ENCODE assay signal across 20 mouse cellular contexts in the genomic region with DNA sequence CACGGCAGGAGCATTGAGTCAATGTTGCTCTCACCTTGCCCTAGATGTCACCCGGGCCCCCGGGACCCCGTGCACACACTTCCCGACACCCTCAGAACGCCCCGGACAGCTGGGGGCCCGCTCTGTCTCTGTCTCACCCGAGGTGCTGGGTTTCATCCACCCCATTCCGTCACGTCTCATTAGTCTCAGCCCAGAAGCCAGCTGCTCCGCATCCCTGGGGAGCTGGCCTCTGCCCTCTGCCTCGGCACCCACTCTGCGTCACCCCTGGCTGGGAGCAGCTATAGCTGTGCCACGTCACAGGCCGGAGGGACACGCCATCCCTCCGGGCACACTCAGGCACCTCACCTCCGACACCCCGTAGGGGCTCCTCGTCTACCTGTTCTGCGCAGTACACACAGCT. TPM values are rescaled to one million over a fixed set of nuclear protein-coding genes. Genes with fewer than 3 reads are reported as not detected.
A peak's percentile ranks its signal among the peaks of the same experiment; 100 is the strongest.
DNase-seq lines count a peak whose midpoint lies in the region; ATAC-seq and TF ChIP-seq lines count a peak whose summit lies in the region.
"Had no signal": no experiment of that assay in that cellular context is flagged by ENCODE, and none has a peak within 500 bp of the region (broad histone marks: within the 10 kb centered on the region; RNA-seq: fewer than 3 reads in every experiment).

No protein-coding gene starts in this region.

- TF ChIP-seq CTCF in hindbrain, postnatal 0 days (IDR thresholded peaks at IDR 0.05; ENCODE audit: low read depth): no peak

- H3K4me3 ChIP-seq in hindbrain, embryonic 10.5 days: no peak overlapping the region
- no peak overlapping the region for H3K4me3 ChIP-seq in hindbrain, postnatal 0 days (ENCODE audit: low read length)
- no peak overlapping the region for H3K4me3 ChIP-seq in neural tube, embryonic 15.5 days (replicated peaks)
- H3K4me3 ChIP-seq: forebrain, embryonic 15.5 days; lung, embryonic 15.5 days; myocyte had no signal

- H3K36me3 ChIP-seq in hindbrain, embryonic 10.5 days: no peaks in the 10 kb centered on the region
- H3K36me3 ChIP-seq in hindbrain, postnatal 0 days (ENCODE audit: insufficient read depth, low read length): no peaks in the 10 kb centered on the region
- H3K36me3 ChIP-seq in neural tube, embryonic 15.5 days: no peaks in the 10 kb centered on the region
- H3K36me3 ChIP-seq: forebrain, embryonic 15.5 days; lung, embryonic 15.5 days had no signal

- no peak for ATAC-seq in hindbrain, postnatal 0 days
- no peak for ATAC-seq in neural tube, embryonic 15.5 days (ENCODE audit: low FRiP score)
- no peak for ATAC-seq in frontal cortex, adult (ENCODE audit: low TSS enrichment)
- ATAC-seq: forebrain, embryonic 15.5 days; Patski had no signal

- H3K27ac ChIP-seq in hindbrain, embryonic 10.5 days: peak overlapping the region; percentile 83
- H3K27ac ChIP-seq in hindbrain, postnatal 0 days: no peak overlapping the region
- H3K27ac ChIP-seq in neural tube, embryonic 15.5 days (replicated peaks): no peak overlapping the region
- H3K27ac ChIP-seq: forebrain, embryonic 15.5 days; liver, embryonic 14.5 days; lung, embryonic 15.5 days had no signal

- 72% methylated on average over 22 of the region's 22 CpGs for WGBS in hindbrain, embryonic 10.5 days
- WGBS in hindbrain, postnatal 0 days: 56% methylated on average over 22 of the region's 22 CpGs
- 58% methylated on average over 22 of the region's 22 CpGs for WGBS in neural tube, embryonic 15.5 days

- H3K9me3 ChIP-seq in hindbrain, embryonic 10.5 days: no peaks in the 10 kb centered on the region
- H3K9me3 ChIP-seq in hindbrain, postnatal 0 days (ENCODE audit: low read length): no peaks in the 10 kb centered on the region
- no peaks in the 10 kb centered on the region for H3K9me3 ChIP-seq in neural tube, embryonic 15.5 days (replicated peaks)
- H3K9me3 ChIP-seq: forebrain, embryonic 15.5 days; lung, embryonic 15.5 days had no signal

- peak; percentile 36 for DNase-seq in hindbrain, embryonic 10.5 days (ENCODE audit: low spot score)
- DNase-seq in hindbrain, postnatal 0 days (ENCODE audit: low spot score): no peak
- DNase-seq in 3134 (ENCODE audit: extremely low read depth, insufficient read length, low spot score) (peak; percentile 77), MN1 (ENCODE audit: low spot score) (peak; percentile 72)
- no peak for DNase-seq in cerebellum, adult 11-12 months
- DNase-seq: adrenal gland, postnatal 10 days; heart, postnatal 10 days; kidney, adult 18-20 months; kidney, postnatal 10 days; lung, postnatal 4 days; thymus, postnatal 4 days had no signal

- H3K4me1 ChIP-seq in hindbrain, embryonic 10.5 days (replicated peaks): peaks cover 90% of the 10 kb centered on the region
- H3K4me1 ChIP-seq in hindbrain, postnatal 0 days (ENCODE audit: insufficient read depth, low read length): peaks cover 19% of the 10 kb centered on the region
- H3K4me1 ChIP-seq in neural tube, embryonic 15.5 days: peaks cover 40% of the 10 kb centered on the region
- H3K4me1 ChIP-seq: lung, embryonic 15.5 days had no signal

- H3K9ac ChIP-seq in hindbrain, postnatal 0 days (replicated peaks; ENCODE audit: low read length): no peak overlapping the region
- 0 out of 2 replicates have a peak overlapping the region, but pooled peaks have one; percentile 6 for H3K9ac ChIP-seq in neural tube, embryonic 15.5 days (replicated peaks)
- H3K9ac ChIP-seq: forebrain, embryonic 15.5 days; liver, embryonic 14.5 days; lung, embryonic 15.5 days had no signal

- H3K27me3 ChIP-seq in hindbrain, embryonic 10.5 days (ENCODE audit: insufficient read depth, poor library complexity, severe bottlenecking): peaks cover 46% of the 10 kb centered on the region
- H3K27me3 ChIP-seq in hindbrain, postnatal 0 days (ENCODE audit: insufficient read depth, low read length): no peaks in the 10 kb centered on the region
- H3K27me3 ChIP-seq in neural tube, embryonic 15.5 days (replicated peaks): no peaks in the 10 kb centered on the region
- H3K27me3 ChIP-seq: forebrain, embryonic 15.5 days had no signal

- H3K4me2 ChIP-seq in hindbrain, postnatal 0 days (ENCODE audit: low read depth, low read length): no peak overlapping the region
- no peak overlapping the region for H3K4me2 ChIP-seq in neural tube, embryonic 15.5 days
- H3K4me2 ChIP-seq: forebrain, embryonic 15.5 days; heart, embryonic 11.5 days; lung, embryonic 15.5 days; midbrain, embryonic 11.5 days had no signal

RNA-seq across cellular contexts. Expression of gene Elfn2, which starts 38.3 kb away (rescaled TPM):
- polyA plus RNA-seq in hindbrain, embryonic 10.5 days (2016; fragmentation: Nextera tagmentation; extraction: Ambion mirVana): 0.24 and 0.39 TPM in 2 replicates
- 40.9 and 43.1 TPM in 2 replicates for total RNA-seq in hindbrain, postnatal 0 days (2014; rRNA removed)
- 8.4 and 9.1 TPM in 2 replicates for polyA plus RNA-seq in hindbrain, postnatal 0 days (2015; fragmentation: Nextera tagmentation; extraction: Ambion mirVana)
- polyA plus RNA-seq in neural tube, embryonic 15.5 days (2015; fragmentation: Nextera tagmentation; extraction: Ambion mirVana): 9.8 and 10.6 TPM in 2 replicates
- polyA plus RNA-seq: heart, embryonic 11.5 days; liver, embryonic 14.5 days had no signal

Comparison
In these comparisons a context has a peak if more than half of its experiments do, and no peak if none do; other contexts are left out.
1. DNase-seq: peak in hindbrain, embryonic 10.5 days (single experiment), 3134 (single experiment) and MN1 (single experiment); none in hindbrain, postnatal 0 days (single experiment) and cerebellum, adult 11-12 months (single experiment).